Mouse (Mus musculus) T-cell, adult 2 months (primary cell): ENCODE results near the gene Scn1b.

ENCODE experiments used
- DNase-seq: peaks from one replicate; pipeline ENCODE4 v3.0.0; 2022; ENCODE audit warnings: low spot score

Gene Scn1b

GRCm38 (mm10) chr7:31126851-31127724 lies at the start of gene Scn1b:
Gene Scn1b (minus strand): TSS chr7:31127003.
- DNase-seq: no peak

- DNase-seq: no peak
These were observed 48.3 kb upstream of the Scn1b start for GRCm38 (mm10) chr7:31175096-31175495.

- DNase-seq: no peak
These were observed 47.7 kb upstream of the Scn1b start for GRCm38 (mm10) chr7:31174466-31174865.

GRCm38 (mm10) chr7:31172238-31172637 lies 45.4 kb upstream of the Scn1b start:
- DNase-seq: peak; percentile 83

GRCm38 (mm10) chr7:31170520-31170919 lies 43.7 kb upstream of the Scn1b start:
- DNase-seq: no peak

GRCm38 (mm10) chr7:31168412-31168811 lies 41.6 kb upstream of the Scn1b start:
- DNase-seq: peak; percentile 77

GRCm38 (mm10) chr7:31164748-31165147 lies 37.9 kb upstream of the Scn1b start:
- no peak for DNase-seq

GRCm38 (mm10) chr7:31163666-31164577 lies 37.1 kb upstream of the Scn1b start:
- no peak for DNase-seq

GRCm38 (mm10) chr7:31162324-31162723 lies 35.5 kb upstream of the Scn1b start:
- no peak for DNase-seq

GRCm38 (mm10) chr7:31161831-31162230 lies 35.0 kb upstream of the Scn1b start:
- DNase-seq: no peak

GRCm38 (mm10) chr7:31161246-31161645 lies 34.4 kb upstream of the Scn1b start:
- peak; percentile 76 for DNase-seq

- peak; percentile 71 for DNase-seq
These were observed 34.0 kb upstream of the Scn1b start for GRCm38 (mm10) chr7:31160763-31161162.

GRCm38 (mm10) chr7:31156034-31156928 lies 29.5 kb upstream of the Scn1b start:
- peak; percentile 79 for DNase-seq

GRCm38 (mm10) chr7:31155296-31156033 lies 28.7 kb upstream of the Scn1b start, which contains the start of gene Gramd1a:
Gene Gramd1a (minus strand): TSS chr7:31155896.
- DNase-seq: no peak

- peak; percentile 77 for DNase-seq
These were observed 26.9 kb upstream of the Scn1b start for GRCm38 (mm10) chr7:31153536-31154320.

GRCm38 (mm10) chr7:31151301-31152241 lies 24.8 kb upstream of the Scn1b start:
- DNase-seq: peak; percentile 73

- peak; percentile 72 for DNase-seq
These were observed 23.9 kb upstream of the Scn1b start for GRCm38 (mm10) chr7:31150566-31151300.
